Mouse (Mus musculus): Measurements from ENCODE around the gene Stpg4. TPM values are rescaled to one million over a fixed set of nuclear protein-coding genes. Genes with fewer than 3 reads are reported as not detected.

Gene Stpg4
- not detected in 2 replicates for polyA plus RNA-seq (2012; rRNA removed)

DNA sequence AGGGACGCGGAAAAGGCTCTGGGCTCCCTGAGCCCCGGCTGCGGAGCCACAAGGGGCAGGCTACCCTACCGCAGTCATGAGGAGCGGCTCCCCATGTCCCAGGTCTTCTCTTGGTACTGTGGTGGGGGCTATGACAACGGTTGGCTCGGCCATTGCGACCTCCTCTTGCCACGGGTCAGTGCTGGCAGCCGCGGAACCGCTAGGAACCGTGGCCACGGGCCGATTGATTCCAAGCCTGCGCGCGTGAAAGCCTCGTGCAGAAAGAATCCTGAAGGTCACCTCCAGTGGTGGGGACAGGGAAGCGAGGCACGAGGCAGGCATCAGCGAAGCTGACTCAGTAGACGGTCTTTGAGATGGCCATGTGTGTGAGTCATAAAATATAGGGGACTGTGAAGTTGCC is at the start of gene Stpg4:
Stpg4 (minus strand) TSS at position 231 of the 400 bp plus-strand sequence.
- WGBS: 44% methylated on average over 24 of the region's 24 CpGs
- Histone ChIP-seq H3K4me3 (ENCODE audit: insufficient read depth, low read depth, low read length) (no peak within 1 kb of the TSS), H3K4me1 (ENCODE audit: control insufficient read depth, insufficient read depth, low read length) (no peaks in the 10 kb centered on the region), H3K27ac (ENCODE audit: insufficient read depth, low read depth, low read length) (no peak within 1 kb of the TSS), H3K36me3 (ENCODE audit: control insufficient read depth, insufficient read depth, low read length) (no peaks in the 10 kb centered on the region; the same call in none of the 2 replicates), H3K27me3 (replicated peaks; ENCODE audit: control insufficient read depth, insufficient read depth, low read length) (no peaks in the 10 kb centered on the region)
- DNase-seq: no peak
- TF ChIP-seq POLR2A (IDR thresholded peaks at IDR 0.05; ENCODE audit: low read depth, low read length) (no peak), CTCF (conservative IDR thresholded peaks at IDR 0.05; ENCODE audit: insufficient read depth, insufficient read length, low read depth, low read length) (no peak)

DNA sequence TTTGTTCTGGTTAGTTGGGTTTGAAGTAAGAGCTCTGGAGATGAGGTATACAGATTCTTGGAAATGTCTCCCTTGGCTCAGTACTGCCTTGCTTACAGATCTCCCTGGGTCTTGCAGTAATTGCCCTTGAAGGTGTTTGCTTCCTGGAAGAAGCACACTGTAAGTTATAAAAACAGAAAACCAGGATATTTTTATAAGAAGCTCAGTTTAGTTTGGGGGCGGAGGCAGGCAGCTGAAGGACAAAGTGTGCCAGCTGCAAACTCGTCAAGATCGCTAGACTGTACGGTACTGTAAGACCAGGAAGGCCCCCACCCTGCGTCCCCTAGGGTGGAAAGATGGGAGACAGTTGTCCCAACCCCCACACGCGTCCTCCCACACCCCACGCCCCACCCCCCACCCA is 47.8 kb upstream of the Stpg4 start:
- Histone ChIP-seq H3K27me3 (replicated peaks; ENCODE audit: control insufficient read depth, insufficient read depth, low read length) (no peaks in the 10 kb centered on the region), H3K4me1 (ENCODE audit: control insufficient read depth, insufficient read depth, low read length) (0 out of 2 replicates have a peak, but pooled peaks cover 5% of the 10 kb centered on the region), H3K27ac (ENCODE audit: insufficient read depth, low read depth, low read length) (no peak overlapping the region), H3K36me3 (ENCODE audit: control insufficient read depth, insufficient read depth, low read length) (no peaks in the 10 kb centered on the region), H3K4me3 (ENCODE audit: insufficient read depth, low read depth, low read length) (no peak overlapping the region)
- no peak for TF ChIP-seq CTCF (conservative IDR thresholded peaks at IDR 0.05; ENCODE audit: insufficient read depth, insufficient read length, low read depth, low read length)
- no peak for TF ChIP-seq POLR2A (IDR thresholded peaks at IDR 0.05; ENCODE audit: low read depth, low read length)
- DNase-seq: no peak
- WGBS: 55% methylated on average over 8 of the region's 8 CpGs

DNA sequence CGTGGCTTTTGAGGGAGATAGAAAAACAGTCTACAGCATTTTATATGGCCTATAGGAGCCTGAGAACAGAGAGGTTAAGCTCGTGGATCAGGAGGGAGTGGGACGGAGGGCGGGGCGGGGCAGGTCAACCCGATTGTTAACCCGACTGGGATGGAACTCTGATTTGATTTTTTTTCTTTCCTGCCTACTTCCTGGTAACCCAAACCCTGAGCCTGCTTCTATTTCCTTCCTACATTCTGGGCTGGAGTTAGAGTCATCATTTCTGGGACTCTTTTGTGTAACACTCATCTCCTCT is 46.9 kb upstream of the Stpg4 start:
- Histone ChIP-seq H3K4me3 (ENCODE audit: insufficient read depth, low read depth, low read length) (peak overlapping the region; percentile 40; the same call in 1 of the 2 replicates), H3K4me1 (ENCODE audit: control insufficient read depth, insufficient read depth, low read length) (0 out of 2 replicates have a peak, but pooled peaks cover 5% of the 10 kb centered on the region), H3K27me3 (replicated peaks; ENCODE audit: control insufficient read depth, insufficient read depth, low read length) (no peaks in the 10 kb centered on the region), H3K36me3 (ENCODE audit: control insufficient read depth, insufficient read depth, low read length) (no peaks in the 10 kb centered on the region), H3K27ac (ENCODE audit: insufficient read depth, low read depth, low read length) (no peak overlapping the region)
- WGBS: 12% methylated on average over 7 of the region's 7 CpGs
- no peak for TF ChIP-seq POLR2A (IDR thresholded peaks at IDR 0.05; ENCODE audit: low read depth, low read length)
- no peak for TF ChIP-seq CTCF (conservative IDR thresholded peaks at IDR 0.05; ENCODE audit: insufficient read depth, insufficient read length, low read depth, low read length)
- peak; percentile 11 for DNase-seq

DNA sequence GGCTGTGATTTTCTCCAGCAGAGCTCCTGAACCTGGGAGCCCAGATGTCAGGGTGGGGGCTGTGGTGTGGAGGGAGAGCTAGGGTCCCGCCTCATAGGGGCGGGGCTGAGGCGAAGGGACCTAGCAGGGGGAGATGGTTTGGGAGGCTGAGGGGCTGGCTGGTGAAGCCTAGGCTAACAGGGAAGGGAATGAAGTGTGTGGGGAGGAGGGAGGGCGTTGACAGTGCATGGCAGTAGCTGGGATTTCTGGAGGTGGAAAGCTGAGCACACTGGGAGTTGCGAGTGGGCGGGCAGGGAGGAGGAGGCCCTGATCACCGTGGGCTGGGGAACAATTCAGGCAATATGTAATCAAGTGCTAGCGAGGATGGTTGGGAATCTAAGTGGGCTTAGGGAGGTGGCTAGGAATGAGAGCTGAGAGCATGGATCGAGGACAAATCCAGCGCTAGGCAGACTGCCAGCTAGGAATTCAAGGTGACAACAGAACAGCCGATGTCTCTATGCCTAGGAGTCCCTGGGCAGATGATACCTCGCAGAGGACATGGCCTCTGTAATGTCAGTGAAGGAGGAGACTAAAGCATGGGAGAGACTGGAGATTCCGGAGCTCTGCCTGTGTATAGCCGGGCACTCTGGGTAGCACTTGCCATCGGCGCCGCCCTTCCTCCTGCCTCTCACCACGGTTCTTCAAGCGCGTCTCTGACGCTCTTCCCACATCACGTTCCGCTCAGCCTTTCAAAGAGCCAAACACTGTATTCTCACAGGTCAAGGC is 46.4 kb upstream of the Stpg4 start:
- Histone ChIP-seq H3K36me3 (ENCODE audit: control insufficient read depth, insufficient read depth, low read length) (no peaks in the 10 kb centered on the region), H3K27me3 (replicated peaks; ENCODE audit: control insufficient read depth, insufficient read depth, low read length) (no peaks in the 10 kb centered on the region), H3K27ac (ENCODE audit: insufficient read depth, low read depth, low read length) (no peak overlapping the region), H3K4me3 (ENCODE audit: insufficient read depth, low read depth, low read length) (peak overlapping the region; percentile 40; the same call in 1 of the 2 replicates), H3K4me1 (ENCODE audit: control insufficient read depth, insufficient read depth, low read length) (0 out of 2 replicates have a peak, but pooled peaks cover 5% of the 10 kb centered on the region)
- WGBS: 3% methylated on average over 23 of the region's 23 CpGs
- peak; percentile 16 for DNase-seq
- TF ChIP-seq POLR2A (IDR thresholded peaks at IDR 0.05; ENCODE audit: low read depth, low read length) (no peak), CTCF (conservative IDR thresholded peaks at IDR 0.05; ENCODE audit: insufficient read depth, insufficient read length, low read depth, low read length) (no peak)

DNA sequence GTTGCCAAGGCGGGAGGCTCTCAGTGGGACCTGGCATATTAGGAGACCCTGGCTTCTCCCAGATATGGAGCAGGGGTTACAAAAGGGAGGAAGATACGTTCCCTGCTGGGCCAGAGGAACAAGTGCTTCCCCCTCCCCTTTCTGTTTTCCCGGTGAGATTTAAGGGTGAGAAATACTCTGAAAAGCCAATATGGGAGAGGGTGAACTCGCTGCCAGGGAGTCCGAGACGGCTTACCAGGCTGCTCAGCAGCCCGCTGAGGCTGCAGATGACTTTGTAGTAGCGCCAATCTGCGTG is 45.8 kb upstream of the Stpg4 start:
- Histone ChIP-seq H3K36me3 (ENCODE audit: control insufficient read depth, insufficient read depth, low read length) (no peaks in the 10 kb centered on the region), H3K4me1 (ENCODE audit: control insufficient read depth, insufficient read depth, low read length) (0 out of 2 replicates have a peak, but pooled peaks cover 5% of the 10 kb centered on the region), H3K27me3 (replicated peaks; ENCODE audit: control insufficient read depth, insufficient read depth, low read length) (no peaks in the 10 kb centered on the region), H3K27ac (ENCODE audit: insufficient read depth, low read depth, low read length) (no peak overlapping the region), H3K4me3 (ENCODE audit: insufficient read depth, low read depth, low read length) (peak overlapping the region; percentile 40; the same call in 1 of the 2 replicates)
- WGBS: 32% methylated on average over 9 of the region's 9 CpGs
- DNase-seq: no peak
- TF ChIP-seq POLR2A (IDR thresholded peaks at IDR 0.05; ENCODE audit: low read depth, low read length): no peak
- no peak for TF ChIP-seq CTCF (conservative IDR thresholded peaks at IDR 0.05; ENCODE audit: insufficient read depth, insufficient read length, low read depth, low read length)

DNA sequence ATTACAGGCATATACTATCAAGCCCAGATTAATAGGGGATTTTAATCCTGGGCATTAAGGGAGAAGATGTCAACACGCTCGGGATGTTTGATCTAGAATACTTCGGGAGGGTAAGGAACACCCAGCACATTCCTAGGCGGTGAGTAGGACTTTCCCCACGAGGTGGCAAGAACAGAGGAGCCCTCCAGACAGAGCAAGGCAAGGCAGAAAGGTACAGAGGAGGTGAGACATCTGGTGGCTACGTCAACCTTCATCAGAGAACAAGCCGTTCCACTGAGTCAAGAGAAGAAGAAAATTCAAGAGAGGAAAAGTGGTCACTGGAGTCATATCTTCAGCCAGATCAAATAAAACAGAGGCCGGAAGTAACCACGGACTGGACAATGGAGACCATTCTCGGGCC is 45.3 kb upstream of the Stpg4 start:
- WGBS: 66% methylated on average over 10 of the region's 10 CpGs
- no peaks in the 10 kb centered on the region for H3K27me3 ChIP-seq (replicated peaks; ENCODE audit: control insufficient read depth, insufficient read depth, low read length)
- no peak for DNase-seq
- TF ChIP-seq POLR2A (IDR thresholded peaks at IDR 0.05; ENCODE audit: low read depth, low read length): no peak
- no peak for TF ChIP-seq CTCF (conservative IDR thresholded peaks at IDR 0.05; ENCODE audit: insufficient read depth, insufficient read length, low read depth, low read length)
- no peak overlapping the region for H3K27ac ChIP-seq (ENCODE audit: insufficient read depth, low read depth, low read length)
- H3K4me3 ChIP-seq (ENCODE audit: insufficient read depth, low read depth, low read length): no peak overlapping the region
- no peaks in the 10 kb centered on the region for H3K36me3 ChIP-seq (ENCODE audit: control insufficient read depth, insufficient read depth, low read length)
- H3K4me1 ChIP-seq (ENCODE audit: control insufficient read depth, insufficient read depth, low read length): 0 out of 2 replicates have a peak, but pooled peaks cover 5% of the 10 kb centered on the region

DNA sequence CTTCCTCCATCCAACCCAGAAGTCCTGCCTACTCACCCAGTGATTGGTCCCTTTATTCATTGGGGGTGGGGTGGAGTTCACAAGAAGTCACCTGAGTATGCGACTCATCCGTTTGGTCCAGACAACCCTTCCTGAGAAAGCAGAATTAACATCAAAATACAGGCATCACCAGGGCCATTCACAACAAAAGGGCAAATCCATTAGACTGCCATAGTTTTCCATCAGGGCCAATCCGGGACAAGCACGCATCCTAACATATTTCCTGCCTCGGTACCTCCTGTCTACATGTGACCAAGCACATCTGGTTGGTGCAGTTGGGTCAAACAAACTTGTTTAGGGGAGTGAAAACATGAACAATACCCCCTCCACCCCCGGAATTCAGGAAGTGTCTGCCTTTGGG is 44.1 kb upstream of the Stpg4 start:
- H3K4me3 ChIP-seq (ENCODE audit: insufficient read depth, low read depth, low read length): no peak overlapping the region
- 0 out of 2 replicates have a peak, but pooled peaks cover 5% of the 10 kb centered on the region for H3K4me1 ChIP-seq (ENCODE audit: control insufficient read depth, insufficient read depth, low read length)
- no peak for TF ChIP-seq CTCF (conservative IDR thresholded peaks at IDR 0.05; ENCODE audit: insufficient read depth, insufficient read length, low read depth, low read length)
- TF ChIP-seq POLR2A (IDR thresholded peaks at IDR 0.05; ENCODE audit: low read depth, low read length): no peak
- H3K36me3 ChIP-seq (ENCODE audit: control insufficient read depth, insufficient read depth, low read length): no peaks in the 10 kb centered on the region
- no peak overlapping the region for H3K27ac ChIP-seq (ENCODE audit: insufficient read depth, low read depth, low read length)
- 90% methylated on average over 6 of the region's 6 CpGs for WGBS
- H3K27me3 ChIP-seq (replicated peaks; ENCODE audit: control insufficient read depth, insufficient read depth, low read length): no peaks in the 10 kb centered on the region
- DNase-seq: no peak

Measured in kidney, adult 2 months (tissue).